ENCODE assay signal across 8 mouse cellular contexts in genomic region chr11:8424342-8425225, GRCm38 (mm10).
DNase-seq lines count a peak whose midpoint lies in the region; ATAC-seq lines count a peak whose summit lies in the region.

No protein-coding gene starts in this region.

- H3K9ac ChIP-seq in hindbrain, embryonic 12.5 days: no peak overlapping the region; the same call in 1 of the 2 replicates

- peaks cover 7% of the 10 kb centered on the region; the same call in 1 of the 2 replicates for H3K4me1 ChIP-seq in hindbrain, embryonic 12.5 days

- H3K27ac ChIP-seq in hindbrain, embryonic 12.5 days: peak overlapping the region; percentile 60

- H3K4me2 ChIP-seq in hindbrain, embryonic 12.5 days (replicated peaks): peak overlapping the region; percentile 34

- WGBS in hindbrain, embryonic 12.5 days: 36% methylated on average over 13 of the region's 13 CpGs

- peak; percentile 89 for ATAC-seq in hindbrain, embryonic 12.5 days (ENCODE audit: low FRiP score)

- H3K9me3 ChIP-seq in hindbrain, embryonic 12.5 days (replicated peaks): no peaks in the 10 kb centered on the region

- H3K4me3 ChIP-seq in hindbrain, embryonic 12.5 days: no peak overlapping the region

- H3K36me3 ChIP-seq in hindbrain, embryonic 12.5 days: no peaks in the 10 kb centered on the region

- DNase-seq in ZHBTc4 (ENCODE audit: low read depth, low spot score): peak; percentile 81
- DNase-seq in cerebellum, postnatal 14 days: peak; percentile 88 to 89
- DNase-seq in frontal cortex, postnatal 14 days (ENCODE audit: low spot score in 2 of 2): peak; percentile 65 to 71
- DNase-seq in layer of hippocampus, postnatal 10 days (ENCODE audit: low spot score in 2 of 2): peak; percentile 83 to 88
- peak; percentile 73 for DNase-seq in lung, postnatal 25 days (ENCODE audit: low spot score)
- DNase-seq in retina, embryonic 14.5 days (ENCODE audit: low spot score): peak; percentile 92
- DNase-seq in T-cell, adult 2 months (ENCODE audit: low spot score): no peak

- no peaks in the 10 kb centered on the region for H3K27me3 ChIP-seq in hindbrain, embryonic 12.5 days
